Mouse (Mus musculus): ENCODE data around the gene Ctnna2. TPM values are rescaled to one million over a fixed set of nuclear protein-coding genes. Genes with fewer than 3 reads are reported as not detected.

Ctnna2 gene
- polyA plus RNA-seq, 1 experiment from 2014 or later, result 2.2 TPM

- H3K27me3 ChIP-seq (replicated peaks), result no peaks in the 10 kb centered on the region
- ATAC-seq (ENCODE audit: insufficient number of reproducible peaks, low FRiP score), result no peak
- H3K4me3 ChIP-seq, result no peak overlapping the region
- 54% methylated on average over 3 of the region's 3 CpGs for WGBS
- H3K36me3 ChIP-seq, result no peaks in the 10 kb centered on the region
- H3K9me3 ChIP-seq (replicated peaks), result no peaks in the 10 kb centered on the region
- H3K27ac ChIP-seq (ENCODE audit: poor library complexity, severe bottlenecking), result no peak overlapping the region
- H3K4me2 ChIP-seq, result no peak overlapping the region
- H3K4me1 ChIP-seq (replicated peaks), result no peaks in the 10 kb centered on the region
- H3K9ac ChIP-seq, result no peak overlapping the region
Observed at GRCm38 (mm10) chr6:77817116-77817515, 162.4 kb downstream of the Ctnna2 start.

- Histone ChIP-seq H3K4me3 (no peak overlapping the region), H3K4me1 (replicated peaks) (no peaks in the 10 kb centered on the region), H3K27ac (ENCODE audit: poor library complexity, severe bottlenecking) (no peak overlapping the region), H3K27me3 (replicated peaks) (no peaks in the 10 kb centered on the region), H3K9ac (no peak overlapping the region), H3K9me3 (replicated peaks) (no peaks in the 10 kb centered on the region), H3K36me3 (no peaks in the 10 kb centered on the region), H3K4me2 (no peak overlapping the region)
- 66% methylated on average over 3 of the region's 3 CpGs for WGBS
- no peak for ATAC-seq (ENCODE audit: insufficient number of reproducible peaks, low FRiP score)
Observed at GRCm38 (mm10) chr6:77811041-77811440, 168.5 kb downstream of the Ctnna2 start.

- H3K4me1 ChIP-seq (replicated peaks), result no peaks in the 10 kb centered on the region
- no peak for ATAC-seq (ENCODE audit: insufficient number of reproducible peaks, low FRiP score)
- H3K4me3 ChIP-seq, result no peak overlapping the region
- H3K36me3 ChIP-seq, result no peaks in the 10 kb centered on the region
- no peak overlapping the region for H3K9ac ChIP-seq
- H3K27ac ChIP-seq (ENCODE audit: poor library complexity, severe bottlenecking), result no peak overlapping the region
- no peaks in the 10 kb centered on the region for H3K27me3 ChIP-seq (replicated peaks)
- no peak overlapping the region for H3K4me2 ChIP-seq
- 89% methylated on average over 3 of the region's 3 CpGs for WGBS
- no peaks in the 10 kb centered on the region for H3K9me3 ChIP-seq (replicated peaks)
Observed at GRCm38 (mm10) chr6:77802604-77803003, 176.9 kb downstream of the Ctnna2 start.

- no peaks in the 10 kb centered on the region for H3K27me3 ChIP-seq (replicated peaks)
- H3K36me3 ChIP-seq, result no peaks in the 10 kb centered on the region
- H3K9me3 ChIP-seq (replicated peaks), result no peaks in the 10 kb centered on the region
- ATAC-seq (ENCODE audit: insufficient number of reproducible peaks, low FRiP score), result no peak
- H3K9ac ChIP-seq, result no peak overlapping the region
- 73% methylated on average over 3 of the region's 3 CpGs for WGBS
- no peak overlapping the region for H3K27ac ChIP-seq (ENCODE audit: poor library complexity, severe bottlenecking)
- no peak overlapping the region for H3K4me2 ChIP-seq
- H3K4me3 ChIP-seq, result no peak overlapping the region
- no peaks in the 10 kb centered on the region for H3K4me1 ChIP-seq (replicated peaks)
Observed at GRCm38 (mm10) chr6:77783342-77783741, 196.2 kb downstream of the Ctnna2 start.

GRCm38 (mm10) chr6:77768357-77769103 lies 211.0 kb downstream of the Ctnna2 start:
- no peak overlapping the region for H3K4me2 ChIP-seq
- H3K27me3 ChIP-seq (replicated peaks), result no peaks in the 10 kb centered on the region
- no peak for ATAC-seq (ENCODE audit: insufficient number of reproducible peaks, low FRiP score)
- H3K4me3 ChIP-seq, result no peak overlapping the region
- no peaks in the 10 kb centered on the region for H3K36me3 ChIP-seq
- no peak overlapping the region for H3K27ac ChIP-seq (ENCODE audit: poor library complexity, severe bottlenecking)
- 79% methylated on average over 10 of the region's 10 CpGs for WGBS
- H3K4me1 ChIP-seq (replicated peaks), result no peaks in the 10 kb centered on the region
- 0 out of 2 replicates have a peak, but pooled peaks cover 5% of the 10 kb centered on the region for H3K9me3 ChIP-seq (replicated peaks)
- H3K9ac ChIP-seq, result no peak overlapping the region

- no peak for ATAC-seq (ENCODE audit: insufficient number of reproducible peaks, low FRiP score)
- no peaks in the 10 kb centered on the region for H3K27me3 ChIP-seq (replicated peaks)
- no peaks in the 10 kb centered on the region for H3K4me1 ChIP-seq (replicated peaks)
- H3K9me3 ChIP-seq (replicated peaks), result no peaks in the 10 kb centered on the region
- H3K9ac ChIP-seq, result no peak overlapping the region
- no peak overlapping the region for H3K4me2 ChIP-seq
- H3K4me3 ChIP-seq, result no peak overlapping the region
- 76% methylated on average over 3 of the region's 3 CpGs for WGBS
- H3K27ac ChIP-seq (ENCODE audit: poor library complexity, severe bottlenecking), result no peak overlapping the region
- H3K36me3 ChIP-seq, result no peaks in the 10 kb centered on the region
Observed at GRCm38 (mm10) chr6:77758164-77758563, 221.3 kb downstream of the Ctnna2 start.

GRCm38 (mm10) chr6:77745426-77745825 lies 234.1 kb downstream of the Ctnna2 start:
- Histone ChIP-seq H3K36me3 (no peaks in the 10 kb centered on the region), H3K9me3 (replicated peaks) (no peaks in the 10 kb centered on the region), H3K27me3 (replicated peaks) (no peaks in the 10 kb centered on the region), H3K27ac (ENCODE audit: poor library complexity, severe bottlenecking) (no peak overlapping the region), H3K9ac (no peak overlapping the region), H3K4me3 (no peak overlapping the region), H3K4me1 (replicated peaks) (no peaks in the 10 kb centered on the region), H3K4me2 (no peak overlapping the region)
- WGBS, result 76% methylated on average over 5 of the region's 5 CpGs
- no peak for ATAC-seq (ENCODE audit: insufficient number of reproducible peaks, low FRiP score)

- Histone ChIP-seq H3K27me3 (replicated peaks) (no peaks in the 10 kb centered on the region), H3K36me3 (no peaks in the 10 kb centered on the region), H3K4me2 (no peak overlapping the region), H3K9me3 (replicated peaks) (no peaks in the 10 kb centered on the region), H3K9ac (no peak overlapping the region), H3K4me3 (no peak overlapping the region), H3K27ac (ENCODE audit: poor library complexity, severe bottlenecking) (no peak overlapping the region), H3K4me1 (replicated peaks) (no peaks in the 10 kb centered on the region)
- ATAC-seq (ENCODE audit: insufficient number of reproducible peaks, low FRiP score), result no peak
Observed at GRCm38 (mm10) chr6:77743651-77744050, 235.8 kb downstream of the Ctnna2 start.

- no peak for ATAC-seq (ENCODE audit: insufficient number of reproducible peaks, low FRiP score)
- Histone ChIP-seq H3K36me3 (no peaks in the 10 kb centered on the region), H3K4me1 (replicated peaks) (no peaks in the 10 kb centered on the region), H3K27me3 (replicated peaks) (no peaks in the 10 kb centered on the region), H3K4me3 (no peak overlapping the region), H3K27ac (ENCODE audit: poor library complexity, severe bottlenecking) (no peak overlapping the region), H3K9ac (no peak overlapping the region), H3K4me2 (no peak overlapping the region), H3K9me3 (replicated peaks) (no peaks in the 10 kb centered on the region)
- 73% methylated on average over 1 of the region's 1 CpGs for WGBS
Observed at GRCm38 (mm10) chr6:77742988-77743387, 236.5 kb downstream of the Ctnna2 start.

- WGBS, result 65% methylated on average over 4 of the region's 4 CpGs
- Histone ChIP-seq H3K9ac (no peak overlapping the region), H3K27me3 (replicated peaks) (no peaks in the 10 kb centered on the region), H3K4me3 (no peak overlapping the region), H3K4me2 (no peak overlapping the region), H3K9me3 (replicated peaks) (no peaks in the 10 kb centered on the region), H3K27ac (ENCODE audit: poor library complexity, severe bottlenecking) (no peak overlapping the region), H3K36me3 (no peaks in the 10 kb centered on the region), H3K4me1 (replicated peaks) (no peaks in the 10 kb centered on the region)
- ATAC-seq (ENCODE audit: insufficient number of reproducible peaks, low FRiP score), result no peak
Observed at GRCm38 (mm10) chr6:77738640-77739039, 240.9 kb downstream of the Ctnna2 start.

GRCm38 (mm10) chr6:77724952-77725299 lies 254.6 kb downstream of the Ctnna2 start:
- WGBS, result 72% methylated on average over 2 of the region's 2 CpGs
- no peak for ATAC-seq (ENCODE audit: insufficient number of reproducible peaks, low FRiP score)
- H3K27me3 ChIP-seq (replicated peaks), result no peaks in the 10 kb centered on the region
- H3K4me3 ChIP-seq, result no peak overlapping the region
- H3K4me1 ChIP-seq (replicated peaks), result no peaks in the 10 kb centered on the region
- H3K27ac ChIP-seq (ENCODE audit: poor library complexity, severe bottlenecking), result no peak overlapping the region
- no peaks in the 10 kb centered on the region for H3K9me3 ChIP-seq (replicated peaks)
- H3K36me3 ChIP-seq, result no peaks in the 10 kb centered on the region
- no peak overlapping the region for H3K4me2 ChIP-seq
- no peak overlapping the region for H3K9ac ChIP-seq

All from heart, embryonic 12.5 days (tissue).